Mouse (Mus musculus) lung, embryonic 14.5 days (tissue): ENCODE results near the gene Itgb1bp1. TPM values are rescaled to one million over a fixed set of nuclear protein-coding genes. Genes with fewer than 3 reads are reported as not detected.

Source experiments
- ATAC-seq: fragments of 200-750 bp; cut with Nextera tagmentation; 2 replicates; pipeline ENCODE4 v1.8.0; 2017; ENCODE audit warnings: mild to moderate bottlenecking, moderate TSS enrichment, moderate library complexity; ENCODE audit not compliant: insufficient read depth
- DNase-seq: peaks from one replicate; pipeline ENCODE4 v3.0.0-alpha.2; 2015
- H3K27ac ChIP-seq: fragments of 300-500 bp; sonication (generic); 2 replicates; pipeline ENCODE4 v1.5.1; 2014; ENCODE audit warnings: low read depth, mild to moderate bottlenecking, moderate library complexity
- H3K27me3 ChIP-seq: fragments of 300-500 bp; sonication (generic); 2 replicates; pipeline ENCODE4 v1.6.1; 2014; ENCODE audit warnings: low read length, control low read depth; ENCODE audit not compliant: insufficient read depth
- H3K36me3 ChIP-seq: fragments of 300-500 bp; sonication (generic); 2 replicates; pipeline ENCODE4 v1.6.1; 2014; ENCODE audit warnings: control low read depth; ENCODE audit not compliant: insufficient read depth
- H3K4me1 ChIP-seq: fragments of 300-500 bp; sonication (generic); 2 replicates; pipeline ENCODE4 v1.6.1; 2014; ENCODE audit warnings: antibody characterized with exemption, control low read depth; ENCODE audit not compliant: insufficient read depth
- H3K4me2 ChIP-seq: fragments of 300-500 bp; sonication (generic); 2 replicates; pipeline ENCODE4 v1.6.1; 2014; ENCODE audit warnings: mild to moderate bottlenecking
- H3K4me3 ChIP-seq: fragments of 300-500 bp; sonication (generic); 2 replicates; pipeline ENCODE4 v1.5.1; 2014; ENCODE audit warnings: low read depth, low read length
- H3K9ac ChIP-seq: fragments of 300-500 bp; sonication (generic); 2 replicates; pipeline ENCODE4 v1.6.1; 2014
- H3K9me3 ChIP-seq: fragments of 300-500 bp; sonication (generic); 2 replicates; pipeline ENCODE4 v1.6.1; 2016; ENCODE audit warnings: low read depth, low read length, control low read depth
- CTCF ChIP-seq: IDR thresholded peaks from 2 replicates; pipeline ENCODE4 v1.5.1; 2016; ENCODE audit warnings: antibody characterized with exemption, low read depth
- WGBS: fragments of 180-500 bp; shearing (Covaris S2); extraction: QIAGEN DNeasy Blood & Tissue Kit; methylation state at CpG from one replicate; pipeline ENCODE4 v1.1.7; 2014; 5-methylcytosine and 5-hydroxymethylcytosine counted together
- polyA plus RNA-seq: library from polyadenylated mRNA; unstranded; fragments of >200 nt; fragmentation: Nextera tagmentation; extraction: Ambion mirVana; gene quantifications from 2 replicates; pipeline ENCODE4 v1.2.1, GENCODE M21; 2014

The Itgb1bp1 gene
- polyA plus RNA-seq, 1 experiment from 2014 or later: 49.2 TPM

- DNase-seq (no peak), ATAC-seq (peak; percentile 86)
- no peak for TF ChIP-seq CTCF
- H3K4me1 ChIP-seq: no peaks in the 10 kb centered on the region
- peaks cover 11% of the 10 kb centered on the region; the same call in 1 of the 2 replicates for H3K36me3 ChIP-seq
- WGBS: under 1% methylated on average over 47 of the region's 47 CpGs
- H3K9me3 ChIP-seq: no peaks in the 10 kb centered on the region
- no peaks in the 10 kb centered on the region for H3K27me3 ChIP-seq
- H3K4me3 ChIP-seq: peak overlapping the region; percentile 82
- peak overlapping the region; percentile 67 for H3K4me2 ChIP-seq
- H3K27ac ChIP-seq: peak overlapping the region; percentile 89
- H3K9ac ChIP-seq: peak overlapping the region; percentile 92
Observed at GRCm38 (mm10) chr12:21285508-21286242, 409 bp downstream of the Itgb1bp1 start.

GRCm38 (mm10) chr12:21284761-21285441 lies 1.2 kb downstream of the Itgb1bp1 start, which contains the start of gene Cpsf3:
Gene Cpsf3, plus strand, starts transcription at chr12:21285391.
- Histone ChIP-seq H3K27ac (peak within 1 kb of the TSS; percentile 89), H3K36me3 (peaks cover 4% of the 10 kb centered on the region; the same call in 1 of the 2 replicates), H3K4me1 (no peaks in the 10 kb centered on the region), H3K9ac (peak within 1 kb of the TSS; percentile 92), H3K4me2 (peak within 1 kb of the TSS; percentile 81), H3K27me3 (no peaks in the 10 kb centered on the region), H3K4me3 (peak within 1 kb of the TSS; percentile 82), H3K9me3 (no peaks in the 10 kb centered on the region)
- 52% methylated on average over 11 of the region's 11 CpGs for WGBS
- no peak for ATAC-seq
- TF ChIP-seq CTCF: peak; percentile 19; the same call in 1 of the 2 replicates
- no peak for DNase-seq

- Histone ChIP-seq H3K27me3 (no peaks in the 10 kb centered on the region), H3K4me1 (no peaks in the 10 kb centered on the region), H3K36me3 (peaks cover 27% of the 10 kb centered on the region), H3K27ac (no peak overlapping the region), H3K9ac (no peak overlapping the region), H3K4me3 (no peak overlapping the region), H3K4me2 (no peak overlapping the region), H3K9me3 (no peaks in the 10 kb centered on the region)
- WGBS: 79% methylated on average over 1 of the region's 1 CpGs
- no peak for DNase-seq
- TF ChIP-seq CTCF: no peak
- no peak for ATAC-seq
Observed at GRCm38 (mm10) chr12:21277352-21277864, 8.7 kb downstream of the Itgb1bp1 start.

GRCm38 (mm10) chr12:21274446-21274845 lies 11.6 kb downstream of the Itgb1bp1 start:
- TF ChIP-seq CTCF: no peak
- no peak overlapping the region for H3K4me2 ChIP-seq
- H3K9me3 ChIP-seq: no peaks in the 10 kb centered on the region
- WGBS: 65% methylated on average over 7 of the region's 7 CpGs
- H3K27ac ChIP-seq: no peak overlapping the region
- no peaks in the 10 kb centered on the region for H3K27me3 ChIP-seq
- ATAC-seq (no peak), DNase-seq (no peak)
- no peak overlapping the region for H3K9ac ChIP-seq
- H3K4me3 ChIP-seq: no peak overlapping the region
- no peaks in the 10 kb centered on the region for H3K4me1 ChIP-seq
- H3K36me3 ChIP-seq: peaks cover 52% of the 10 kb centered on the region

- no peak overlapping the region for H3K27ac ChIP-seq
- H3K9me3 ChIP-seq: no peaks in the 10 kb centered on the region
- H3K4me1 ChIP-seq: no peaks in the 10 kb centered on the region
- WGBS: 90% methylated on average over 8 of the region's 8 CpGs
- DNase-seq (no peak), ATAC-seq (no peak)
- H3K4me3 ChIP-seq: no peak overlapping the region
- no peak for TF ChIP-seq CTCF
- H3K36me3 ChIP-seq: peaks cover 63% of the 10 kb centered on the region
- H3K27me3 ChIP-seq: no peaks in the 10 kb centered on the region
- H3K9ac ChIP-seq: no peak overlapping the region
- no peak overlapping the region for H3K4me2 ChIP-seq
Observed at GRCm38 (mm10) chr12:21268083-21268616, 17.9 kb downstream of the Itgb1bp1 start.

- 82% methylated on average over 2 of the region's 2 CpGs for WGBS
- ATAC-seq (no peak; the same call in 1 of the 2 replicates), DNase-seq (no peak)
Observed at GRCm38 (mm10) chr12:21266784-21267098, 19.3 kb downstream of the Itgb1bp1 start.

More at GRCm38 (mm10) chr12:21266784-21267098, 19.3 kb downstream of the Itgb1bp1 start:
- Histone ChIP-seq H3K4me1 (no peaks in the 10 kb centered on the region), H3K4me3 (no peak overlapping the region), H3K27me3 (no peaks in the 10 kb centered on the region), H3K9me3 (no peaks in the 10 kb centered on the region), H3K4me2 (no peak overlapping the region), H3K9ac (no peak overlapping the region), H3K36me3 (peaks cover 51% of the 10 kb centered on the region), H3K27ac (no peak overlapping the region)
- no peak for TF ChIP-seq CTCF
